Mouse (Mus musculus): ENCODE results near the gene Ddias. TPM values are rescaled to one million over a fixed set of nuclear protein-coding genes. Genes with fewer than 3 reads are reported as not detected.

The Ddias gene
- 1 to 10 TPM in 1 of 2 experiments, under 1 TPM in 1; 0.40 to 1.0 TPM for polyA plus RNA-seq (2012; fragmentation: generic; extraction: Trizol)

GRCm38 (mm10) chr7:92874116-92874675 is at the start of gene Ddias, which contains the start of gene Prcp:
Ddias (minus strand) TSS chr7:92874247.
Prcp (plus strand) TSS chr7:92874470.

Other genes starting within 250 kb of the Ddias start
- gene Ankrd42, start 237.1 kb downstream of the Ddias start, polyA plus RNA-seq (2012; fragmentation: generic; extraction: Trizol): 1 to 10 TPM in 1 of 2 experiments, under 1 TPM in 1; 0.18 to 2.2 TPM
- 10 to 100 TPM in 1 of 2 experiments, 1 to 10 TPM in 1; 2.4 to 17.1 TPM for gene Pcf11, start 204.3 kb downstream of the Ddias start, polyA plus RNA-seq (2012; fragmentation: generic; extraction: Trizol)
- 10 to 100 TPM in 1 of 2 experiments, 1 to 10 TPM in 1; 1.1 to 18.0 TPM for gene Rab30, start 132.6 kb downstream of the Ddias start, polyA plus RNA-seq (2012; fragmentation: generic; extraction: Trizol)
- 10 to 100 TPM in 1 of 2 experiments, 1 to 10 TPM in 1; 4.3 to 27.1 TPM for gene Prcp, start 223 bp upstream of the Ddias start, polyA plus RNA-seq (2012; fragmentation: generic; extraction: Trizol)
- not detected for gene Fam181b, start 205.6 kb upstream of the Ddias start, polyA plus RNA-seq (2012; fragmentation: generic; extraction: Trizol)

Measured in C3H10T1/2 (cell line).